Mouse (Mus musculus): Measurements from ENCODE around the gene Wapl.

Wapl gene

DNA sequence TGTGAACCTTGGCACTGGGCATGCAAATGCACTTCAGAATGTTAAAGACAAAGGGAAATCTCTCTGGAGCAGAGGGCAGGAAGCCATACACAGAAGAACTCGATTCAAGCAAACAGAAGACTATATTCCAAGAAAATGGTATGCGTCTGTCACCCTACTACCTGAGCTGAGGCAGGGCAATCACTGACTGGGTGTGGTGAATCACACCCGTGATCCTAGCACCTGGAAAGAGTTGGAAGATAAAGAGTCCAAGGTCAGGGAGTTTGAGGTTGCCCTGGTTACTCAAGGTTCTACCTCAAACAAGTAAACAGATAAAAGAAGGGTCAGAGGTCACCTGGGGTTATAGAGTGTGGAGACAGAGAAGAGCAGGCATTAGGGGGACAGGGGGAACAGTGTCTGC, 100.0 kb downstream of the Wapl start:
- no peak for DNase-seq (ENCODE audit: low spot score)

DNA sequence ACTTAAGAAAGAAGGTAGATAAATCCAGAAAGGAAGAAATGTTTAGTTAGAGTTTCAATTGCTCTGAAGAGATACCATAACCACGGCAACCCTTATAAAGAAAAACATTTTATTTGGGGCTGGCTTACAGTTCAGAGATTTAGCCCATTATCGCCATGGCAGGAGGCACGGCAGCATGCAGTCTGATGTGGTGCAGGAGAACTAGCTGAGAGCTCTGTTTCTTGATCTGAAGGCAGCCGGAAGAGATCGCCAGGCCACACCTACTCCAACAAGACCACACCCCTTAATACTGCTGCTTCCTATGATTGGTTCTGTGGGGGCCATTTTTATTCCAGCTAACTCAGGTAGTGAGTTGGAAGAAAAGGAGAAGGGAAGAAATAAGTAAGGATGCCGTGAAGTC, 100.5 kb downstream of the Wapl start:
- DNase-seq (ENCODE audit: low spot score), result no peak

DNA sequence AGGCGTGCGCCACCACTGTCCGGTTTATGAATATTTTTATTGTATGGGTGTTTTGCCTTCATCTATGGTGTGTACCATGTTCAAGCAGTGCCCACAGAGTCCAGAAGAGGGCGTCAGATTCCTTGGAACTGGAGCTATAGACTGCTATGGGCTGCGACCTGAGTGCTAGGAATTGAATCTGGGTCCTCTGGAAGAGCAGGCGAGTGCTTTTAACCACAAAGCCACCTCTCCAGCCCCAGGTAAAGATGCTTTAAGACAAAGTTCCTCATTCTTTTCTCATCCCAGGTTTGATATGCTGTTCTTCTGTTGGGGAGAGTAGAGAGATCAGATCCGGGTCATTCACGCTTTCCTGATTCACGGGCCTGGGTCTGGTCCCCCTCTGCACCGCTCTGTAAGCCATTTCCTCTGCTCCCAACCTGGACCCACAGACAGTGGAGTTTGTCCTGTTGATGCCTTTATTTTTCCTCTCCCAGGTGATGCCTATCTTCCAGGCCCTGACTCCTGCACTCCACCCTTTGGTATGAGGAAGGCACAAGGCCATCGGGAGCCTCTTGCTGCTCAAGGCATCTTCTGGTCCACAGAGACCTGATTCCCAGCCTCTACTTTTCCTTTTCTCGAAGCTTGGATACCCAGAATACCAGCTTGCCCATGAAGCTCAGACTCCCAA, 103.1 kb downstream of the Wapl start:
- no peak for DNase-seq (ENCODE audit: low spot score)

DNA sequence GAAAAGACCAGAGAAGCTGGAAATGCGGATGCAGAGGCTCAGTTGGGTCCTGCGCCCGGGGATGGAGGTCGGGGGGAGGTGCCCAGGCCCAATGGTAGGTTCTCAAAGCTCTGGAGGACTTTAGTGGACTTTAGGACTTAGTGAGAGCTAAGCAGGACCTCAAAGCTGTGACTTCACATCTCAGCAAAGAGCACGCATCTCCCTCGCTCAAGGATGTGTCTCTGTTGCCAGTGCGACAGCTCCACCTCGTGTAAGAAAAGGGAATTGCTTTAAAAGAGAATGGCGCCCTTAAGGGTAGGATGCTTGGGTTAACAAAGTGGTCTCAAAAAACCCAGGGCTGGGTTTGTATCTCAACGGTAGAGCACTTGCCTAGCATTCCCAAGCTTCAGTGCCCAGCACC, 104.1 kb downstream of the Wapl start:
- DNase-seq (ENCODE audit: low spot score), result peak; percentile 30

DNA sequence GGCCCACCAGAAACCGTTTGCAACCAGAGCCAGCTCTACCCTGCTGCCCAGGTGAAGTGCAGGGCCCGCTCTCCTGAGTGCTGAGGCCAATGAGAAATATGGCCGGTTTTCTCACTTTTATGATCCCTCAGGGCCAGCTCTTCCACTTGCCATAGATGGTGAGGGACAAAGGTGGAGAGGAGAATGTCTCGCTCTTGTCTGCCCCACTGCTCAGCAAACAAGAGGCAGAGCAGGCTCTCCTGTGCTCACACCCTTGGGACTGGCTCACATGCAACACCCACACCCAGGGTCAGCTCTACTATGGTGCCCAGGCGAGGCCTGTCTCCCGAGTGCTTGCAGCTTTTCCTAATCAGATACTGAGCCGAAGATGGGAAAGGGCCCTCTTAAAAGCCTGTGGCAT, 105.0 kb downstream of the Wapl start:
- no peak for DNase-seq (ENCODE audit: low spot score)

DNA sequence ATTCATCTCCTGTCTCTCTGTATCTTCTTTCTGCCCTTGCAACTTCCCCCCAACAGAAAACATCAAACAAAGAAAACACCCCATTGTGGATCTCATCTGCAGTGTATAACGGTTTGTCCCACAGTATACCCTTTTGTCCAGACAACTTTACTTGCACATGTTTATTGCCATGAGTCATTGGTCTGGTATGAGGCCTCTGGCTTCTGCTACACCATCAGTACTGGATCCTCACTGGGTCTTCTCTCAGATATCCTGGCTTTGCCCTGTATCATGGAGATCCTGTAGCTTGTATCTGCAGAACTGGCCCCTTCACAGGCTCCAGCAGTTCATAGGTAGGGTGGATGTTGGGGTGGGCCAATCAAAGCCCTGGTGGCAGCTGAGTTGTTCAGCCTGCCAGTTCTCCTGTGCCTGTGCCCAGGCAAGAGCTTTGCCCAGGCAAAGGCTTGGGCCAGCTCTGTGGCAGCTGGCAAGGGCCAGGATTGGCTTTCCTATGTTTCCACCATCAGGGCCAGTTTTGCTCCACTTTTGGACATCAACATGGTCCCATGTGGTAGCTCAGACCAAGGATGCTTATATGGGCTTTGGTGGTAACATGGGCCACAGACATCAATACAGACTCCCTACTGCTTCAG, 119.8 kb downstream of the Wapl start:
- no peak for DNase-seq (ENCODE audit: low spot score)
